Mouse (Mus musculus) urinary bladder, postnatal 4 days (tissue): ENCODE measurements around the gene Clta.
A peak's percentile ranks its signal among the peaks of the same experiment; 100 is the strongest.
"Not testable (repeated sequence)": the region's sequence is repeated elsewhere in the genome, so short reads cannot be mapped to it uniquely, and the experiment has no call there.

Source experiments
- DNase-seq, 2 experiments: peaks; one replicate each; pipeline ENCODE4 v3.0.0; 2021 to 2022; ENCODE audit warnings: low spot score in 2 of 2

The Clta gene

GRCm38 (mm10) chr4:44023681-44024080 is 19.4 kb downstream of the Clta start:
- DNase-seq = no peak

GRCm38 (mm10) chr4:44024241-44024640 is 20.0 kb downstream of the Clta start:
- DNase-seq = no peak

GRCm38 (mm10) chr4:44025570-44025969 is 21.3 kb downstream of the Clta start:
- no peak for DNase-seq

- DNase-seq = no peak
Measured at GRCm38 (mm10) chr4:44028303-44029135, 24.3 kb downstream of the Clta start.

- DNase-seq = no peak
Measured at GRCm38 (mm10) chr4:44029661-44030066, 25.4 kb downstream of the Clta start.

GRCm38 (mm10) chr4:44031521-44031920 is 27.3 kb downstream of the Clta start:
- no peak for DNase-seq

- DNase-seq = no peak
Measured at GRCm38 (mm10) chr4:44036455-44036854, 32.2 kb downstream of the Clta start.

- no peak for DNase-seq
Measured at GRCm38 (mm10) chr4:44040802-44041201, 36.5 kb downstream of the Clta start.

GRCm38 (mm10) chr4:44042429-44042828 is 38.2 kb downstream of the Clta start:
- DNase-seq = no peak

GRCm38 (mm10) chr4:44043182-44043581 is 38.9 kb downstream of the Clta start:
- DNase-seq = not testable (repeated sequence)

GRCm38 (mm10) chr4:44044685-44045356 is 40.6 kb downstream of the Clta start:
- DNase-seq = no peak

GRCm38 (mm10) chr4:44046066-44046465 is 41.8 kb downstream of the Clta start:
- no peak for DNase-seq

- no peak for DNase-seq
Measured at GRCm38 (mm10) chr4:44049812-44050211, 45.6 kb downstream of the Clta start.

- no peak for DNase-seq
Measured at GRCm38 (mm10) chr4:44059674-44060073, 55.4 kb downstream of the Clta start.

GRCm38 (mm10) chr4:44062062-44062461 is 57.8 kb downstream of the Clta start:
- no peak for DNase-seq

- DNase-seq = no peak
Measured at GRCm38 (mm10) chr4:44062816-44063215, 58.6 kb downstream of the Clta start.

- peak; percentile 78 to 93 for DNase-seq
Measured at GRCm38 (mm10) chr4:44065355-44066025, 61.2 kb downstream of the Clta start.

GRCm38 (mm10) chr4:44066891-44067290 is 62.6 kb downstream of the Clta start:
- no peak for DNase-seq

- DNase-seq = no peak
Measured at GRCm38 (mm10) chr4:44068736-44069135, 64.5 kb downstream of the Clta start.

- DNase-seq = no peak
Measured at GRCm38 (mm10) chr4:44069411-44069810, 65.2 kb downstream of the Clta start.

- DNase-seq = no peak
Measured at GRCm38 (mm10) chr4:44070641-44071040, 66.4 kb downstream of the Clta start.

- no peak for DNase-seq
Measured at GRCm38 (mm10) chr4:44071741-44072145, 67.5 kb downstream of the Clta start.
